Mouse (Mus musculus): ENCODE measurements around the gene Slc52a3.

DNA sequence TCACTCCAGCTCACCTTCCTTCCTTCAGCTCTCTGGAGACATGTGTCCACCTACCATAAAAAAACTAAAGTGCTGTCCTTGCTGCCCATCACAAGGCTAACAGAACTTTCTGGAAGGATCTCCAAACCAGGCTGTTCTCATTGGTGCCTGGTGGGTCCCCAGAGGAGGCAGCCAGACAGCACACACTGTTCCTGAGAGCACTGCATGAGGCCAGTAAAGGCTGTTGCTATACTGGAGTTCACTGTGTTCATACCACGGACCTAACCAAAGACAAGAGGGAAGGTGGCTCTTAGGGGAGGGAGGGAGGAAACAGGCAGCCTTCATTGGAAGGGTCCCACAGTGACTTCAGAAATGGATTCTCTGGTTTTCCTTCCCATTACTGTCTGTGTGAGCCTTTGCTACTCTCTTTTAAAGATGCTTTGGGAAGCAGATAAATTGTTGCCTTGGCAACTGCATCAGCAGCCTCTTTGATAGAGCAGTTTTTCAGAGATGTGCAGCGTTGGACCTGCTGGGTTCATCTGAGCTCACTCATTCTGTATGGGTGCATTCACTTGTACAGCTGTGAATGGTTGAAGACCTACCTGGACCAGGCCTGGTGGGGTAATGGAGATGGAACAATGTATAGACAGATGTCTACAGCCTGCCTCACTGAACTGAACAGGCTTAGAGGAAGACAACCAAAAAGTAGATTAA, 47.1 kb upstream of the Slc52a3 start:
- TF ChIP-seq CTCF (IDR thresholded peaks at IDR 0.05; ENCODE audit: low read depth, low read length) = no peak
- TF ChIP-seq POLR2AphosphoS5 (IDR thresholded peaks at IDR 0.05; ENCODE audit: insufficient replicate concordance, low read depth, low read length) = no peak
- TF ChIP-seq TAL1 (conservative IDR thresholded peaks at IDR 0.05; ENCODE audit: low read depth, low read length) = no peak

Measured in G1E (cell line).